Comparison of ENCODE assay signal across 7 mouse cellular contexts in the genomic region with DNA sequence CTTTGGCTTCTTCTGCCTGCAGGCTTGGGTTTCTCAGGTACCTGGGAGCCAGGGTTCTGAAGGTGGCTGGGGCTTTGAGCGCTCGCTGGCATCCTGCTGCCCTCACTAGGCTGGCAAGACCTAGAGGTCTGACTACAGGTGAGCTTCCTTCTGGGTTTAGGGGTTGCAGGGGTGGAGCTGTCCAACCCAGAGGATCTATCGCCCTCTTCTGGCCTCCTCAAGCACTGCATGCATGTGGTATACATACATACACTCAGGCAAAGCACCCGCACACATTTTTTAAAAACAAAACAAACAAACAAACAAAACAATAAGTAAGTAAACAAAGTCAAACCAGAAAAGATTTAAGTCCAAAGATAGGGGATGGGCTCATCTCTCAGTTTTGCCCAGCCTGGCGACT. TPM values are rescaled to one million over a fixed set of nuclear protein-coding genes. Genes with fewer than 3 reads are reported as not detected.
DNase-seq lines count a peak whose midpoint lies in the region; ATAC-seq and TF ChIP-seq lines count a peak whose summit lies in the region.

No protein-coding gene starts in this region.

- no peaks in the 10 kb centered on the region for H3K4me1 ChIP-seq in kidney, embryonic 14.5 days (ENCODE audit: control insufficient read depth, insufficient read depth, low read length)
- no peaks in the 10 kb centered on the region for H3K4me1 ChIP-seq in ES-E14 (ENCODE audit: control insufficient read depth in 2 of 2, insufficient read depth in 2 of 2, low read length in 2 of 2, poor library complexity in 1 of 2)
- H3K4me1 ChIP-seq in limb, embryonic 10.5 days = no peaks in the 10 kb centered on the region
- no peaks in the 10 kb centered on the region for H3K4me1 ChIP-seq in neural tube, embryonic 11.5 days (ENCODE audit: control insufficient read depth, insufficient read depth, low read length)

- no peak for TF ChIP-seq POLR2A in brain, embryonic 14.5 days (IDR thresholded peaks at IDR 0.05; ENCODE audit: borderline replicate concordance, extremely low read depth, insufficient read depth, insufficient read length, poor library complexity, severe bottlenecking)

- peak; percentile 48 for DNase-seq in kidney, adult 11 months
- no peak for DNase-seq in ES-E14 (ENCODE audit: low read depth, low spot score)
- no peak for DNase-seq in brain, embryonic 14.5 days (ENCODE audit: low read depth)
- peak; percentile 70 for DNase-seq in limb, embryonic 10.5 days (ENCODE audit: low spot score)
- peak; percentile 45 for DNase-seq in neural tube, embryonic 11.5 days (ENCODE audit: low spot score)
- DNase-seq in ovary, postnatal 36 days (ENCODE audit: low spot score) = no peak

- ATAC-seq in kidney, embryonic 14.5 days (ENCODE audit: low FRiP score, low TSS enrichment) = no peak
- ATAC-seq in neural tube, embryonic 11.5 days (ENCODE audit: insufficient read depth, low FRiP score, low TSS enrichment) = no peak

- 0 out of 2 replicates have a peak, but pooled peaks cover 3% of the 10 kb centered on the region for H3K9me3 ChIP-seq in kidney, embryonic 14.5 days (ENCODE audit: control insufficient read depth, low read length)
- H3K9me3 ChIP-seq in ES-E14 (ENCODE audit: control insufficient read depth, insufficient read depth, low read depth, low read length) = no peaks in the 10 kb centered on the region
- H3K9me3 ChIP-seq in limb, embryonic 10.5 days (replicated peaks) = no peaks in the 10 kb centered on the region
- no peaks in the 10 kb centered on the region for H3K9me3 ChIP-seq in neural tube, embryonic 11.5 days (ENCODE audit: control insufficient read depth, low read length)

- peak; percentile 62 for TF ChIP-seq CTCF in brain, embryonic 14.5 days (IDR thresholded peaks at IDR 0.05; ENCODE audit: borderline replicate concordance, extremely low read depth, insufficient read depth, insufficient read length)

- no peak overlapping the region for H3K4me2 ChIP-seq in kidney, embryonic 14.5 days (replicated peaks; ENCODE audit: low read depth, low read length)
- H3K4me2 ChIP-seq in neural tube, embryonic 11.5 days (ENCODE audit: low read depth) = no peak overlapping the region

- WGBS in kidney, embryonic 14.5 days = 63% methylated on average over 5 of the region's 5 CpGs
- WGBS in limb, embryonic 10.5 days = 64% methylated on average over 5 of the region's 5 CpGs
- WGBS in neural tube, embryonic 11.5 days = 59% methylated on average over 5 of the region's 5 CpGs

- no peaks in the 10 kb centered on the region for H3K36me3 ChIP-seq in kidney, embryonic 14.5 days (ENCODE audit: control insufficient read depth, insufficient read depth, low read length)
- peaks cover 2% of the 10 kb centered on the region; the same call in 1 of the 2 replicates for H3K36me3 ChIP-seq in ES-E14 (ENCODE audit: control insufficient read depth, insufficient read depth, low read length, poor library complexity, severe bottlenecking)
- H3K36me3 ChIP-seq in limb, embryonic 10.5 days = no peaks in the 10 kb centered on the region
- no peaks in the 10 kb centered on the region for H3K36me3 ChIP-seq in neural tube, embryonic 11.5 days (ENCODE audit: control insufficient read depth, insufficient read depth, low read length)

- in situ Hi-C loops in ES-E14 (cut with MboI; ENCODE audit: low sequenced_read_pairs in 2 of 2, unreplicated experiment in 2 of 2) = loop anchor here (10.0 kb wide), 2 partner anchors 307 to 457 kb away; no protein-coding TSS in a partner anchor

- no peak overlapping the region for H3K4me3 ChIP-seq in kidney, embryonic 14.5 days (ENCODE audit: low read length)
- H3K4me3 ChIP-seq in ES-E14 (ENCODE audit: insufficient read depth in 1 of 2, low read depth in 1 of 2, low read length in 2 of 2, poor library complexity in 1 of 2, severe bottlenecking in 1 of 2) = no peak overlapping the region
- no peak overlapping the region for H3K4me3 ChIP-seq in limb, embryonic 10.5 days
- H3K4me3 ChIP-seq in neural tube, embryonic 11.5 days (ENCODE audit: low read depth, low read length) = no peak overlapping the region

- no peak overlapping the region for H3K9ac ChIP-seq in kidney, embryonic 14.5 days (ENCODE audit: low read depth, low read length)
- no peak overlapping the region for H3K9ac ChIP-seq in ES-E14 (ENCODE audit: insufficient read depth, low read depth, low read length, poor library complexity, severe bottlenecking)
- H3K9ac ChIP-seq in neural tube, embryonic 11.5 days (ENCODE audit: low read length) = no peak overlapping the region

- no peak overlapping the region for H3K27ac ChIP-seq in kidney, embryonic 14.5 days (ENCODE audit: low read depth, low read length)
- no peak overlapping the region for H3K27ac ChIP-seq in ES-E14 (ENCODE audit: insufficient read depth, low read depth, low read length, poor library complexity, severe bottlenecking)
- H3K27ac ChIP-seq in limb, embryonic 10.5 days = no peak overlapping the region
- no peak overlapping the region for H3K27ac ChIP-seq in neural tube, embryonic 11.5 days (ENCODE audit: low read depth, low read length)

- no peaks in the 10 kb centered on the region for H3K27me3 ChIP-seq in kidney, embryonic 14.5 days (ENCODE audit: control insufficient read depth, insufficient read depth, low read length)
- H3K27me3 ChIP-seq in limb, embryonic 10.5 days (ENCODE audit: low read depth, poor library complexity, severe bottlenecking) = no peaks in the 10 kb centered on the region
- H3K27me3 ChIP-seq in neural tube, embryonic 11.5 days (ENCODE audit: control insufficient read depth, insufficient read depth, low read length) = no peaks in the 10 kb centered on the region

TF ChIP-seq in ES-E14, 5 proteins besides CTCF, POLR2A, EP300 and RAD21:
- TF ChIP-seq CHD2 (IDR thresholded peaks at IDR 0.05; ENCODE audit: low read depth, low read length) (no peak), ZC3H11A (IDR thresholded peaks at IDR 0.05; ENCODE audit: borderline replicate concordance, low read depth, low read length) (peak; percentile 75)

RNA-seq across cellular contexts. Expression of gene Foxo3, which starts 14.8 kb away (rescaled TPM):
- 8.2 and 10.2 TPM in 2 replicates for polyA plus RNA-seq in kidney, embryonic 14.5 days (2014; fragmentation: Nextera tagmentation; extraction: Ambion mirVana)
- 20.7 and 27.1 TPM in 2 replicates for total RNA-seq in ES-E14 (2012; rRNA removed)
- 9.5 and 14.6 TPM in 2 replicates for polyA plus RNA-seq in brain, embryonic 14.5 days (2012; rRNA removed)
- 2.3 and 3.8 TPM in 2 replicates for polyA plus RNA-seq in limb, embryonic 10.5 days (2016; fragmentation: Nextera tagmentation; extraction: Ambion mirVana)
- 3.9 and 4.9 TPM in 2 replicates for polyA plus RNA-seq in neural tube, embryonic 11.5 days (2014; fragmentation: Nextera tagmentation; extraction: Ambion mirVana)

Comparison
In these comparisons a context has a peak if more than half of its experiments do, and no peak if none do; other contexts are left out.
1. DNase-seq: peak in kidney, adult 11 months (single experiment), limb, embryonic 10.5 days (single experiment) and neural tube, embryonic 11.5 days (single experiment); none in ES-E14 (single experiment), brain, embryonic 14.5 days (single experiment) and ovary, postnatal 36 days (single experiment).